In genomic region chr10:60829071-60829470, GRCm38 (mm10) we compare ENCODE assay signal across 10 mouse cellular contexts. TPM values are rescaled to one million over a fixed set of nuclear protein-coding genes. Genes with fewer than 3 reads are reported as not detected.
A peak's percentile ranks its signal among the peaks of the same experiment; 100 is the strongest.
DNase-seq lines count a peak whose midpoint lies in the region; ATAC-seq and TF ChIP-seq lines count a peak whose summit lies in the region.
"Had no signal": no experiment of that assay in that cellular context is flagged by ENCODE, and none has a peak within 500 bp of the region (broad histone marks: within the 10 kb centered on the region; RNA-seq: fewer than 3 reads in every experiment).

No protein-coding gene starts in this region.

- no peak for TF ChIP-seq EP300 in lung, postnatal 0 days (IDR thresholded peaks at IDR 0.05)

- peaks cover 32% of the 10 kb centered on the region for H3K4me1 ChIP-seq in lung, postnatal 0 days (ENCODE audit: insufficient read depth, low read depth, low read length)
- peaks cover 59% of the 10 kb centered on the region for H3K4me1 ChIP-seq in forebrain, embryonic 12.5 days
- H3K4me1 ChIP-seq in intestine, postnatal 0 days (replicated peaks; ENCODE audit: control insufficient read depth, insufficient read depth, low read length): peaks cover 6% of the 10 kb centered on the region; the same call in 1 of the 2 replicates
- peaks cover 32% of the 10 kb centered on the region for H3K4me1 ChIP-seq in stomach, embryonic 16.5 days (ENCODE audit: control insufficient read depth, insufficient read depth, low read length)

- peak overlapping the region; percentile 99 for H3K4me2 ChIP-seq in lung, postnatal 0 days (replicated peaks; ENCODE audit: low read depth, low read length)
- H3K4me2 ChIP-seq in forebrain, embryonic 12.5 days: peak overlapping the region; percentile 97
- H3K4me2 ChIP-seq in intestine, postnatal 0 days (replicated peaks; ENCODE audit: low read depth): peak overlapping the region; percentile 98
- H3K4me2 ChIP-seq in stomach, embryonic 16.5 days (ENCODE audit: low read depth, low read length): 0 out of 2 replicates have a peak overlapping the region, but pooled peaks have one; percentile 97

- H3K27me3 ChIP-seq in lung, postnatal 0 days (replicated peaks; ENCODE audit: insufficient read depth, low read length): no peaks in the 10 kb centered on the region
- peaks cover 86% of the 10 kb centered on the region for H3K27me3 ChIP-seq in forebrain, embryonic 12.5 days
- peaks cover 27% of the 10 kb centered on the region for H3K27me3 ChIP-seq in intestine, postnatal 0 days (replicated peaks; ENCODE audit: control insufficient read depth, insufficient read depth, low read length)
- peaks cover 45% of the 10 kb centered on the region for H3K27me3 ChIP-seq in stomach, embryonic 16.5 days (ENCODE audit: control insufficient read depth, insufficient read depth, low read length)

- no peak overlapping the region for H3K9ac ChIP-seq in lung, postnatal 0 days (replicated peaks; ENCODE audit: low read depth)
- no peak overlapping the region for H3K9ac ChIP-seq in forebrain, embryonic 12.5 days
- no peak overlapping the region for H3K9ac ChIP-seq in intestine, postnatal 0 days (ENCODE audit: low read depth, low read length)
- H3K9ac ChIP-seq in stomach, embryonic 16.5 days (ENCODE audit: low read length): no peak overlapping the region

- H3K36me3 ChIP-seq in lung, postnatal 0 days (ENCODE audit: insufficient read depth, low read length): no peaks in the 10 kb centered on the region
- no peaks in the 10 kb centered on the region for H3K36me3 ChIP-seq in forebrain, embryonic 12.5 days (replicated peaks)
- no peaks in the 10 kb centered on the region for H3K36me3 ChIP-seq in intestine, postnatal 0 days (ENCODE audit: control insufficient read depth, insufficient read depth)
- no peaks in the 10 kb centered on the region for H3K36me3 ChIP-seq in stomach, embryonic 16.5 days (ENCODE audit: control insufficient read depth, insufficient read depth, low read length)

- 54% methylated on average over 6 of the region's 6 CpGs for WGBS in lung, postnatal 0 days
- 27% methylated on average over 6 of the region's 6 CpGs for WGBS in forebrain, embryonic 12.5 days
- WGBS in intestine, postnatal 0 days: 73% methylated on average over 6 of the region's 6 CpGs
- WGBS in stomach, embryonic 16.5 days: 61% methylated on average over 6 of the region's 6 CpGs

- no peaks in the 10 kb centered on the region for H3K9me3 ChIP-seq in lung, postnatal 0 days (ENCODE audit: low read length)
- H3K9me3 ChIP-seq in forebrain, embryonic 12.5 days: no peaks in the 10 kb centered on the region
- no peaks in the 10 kb centered on the region for H3K9me3 ChIP-seq in intestine, postnatal 0 days (ENCODE audit: control insufficient read depth)
- no peaks in the 10 kb centered on the region for H3K9me3 ChIP-seq in stomach, embryonic 16.5 days (replicated peaks; ENCODE audit: control insufficient read depth, low read length)

- no peak overlapping the region for H3K4me3 ChIP-seq in lung, postnatal 0 days (ENCODE audit: low read depth, low read length)
- H3K4me3 ChIP-seq in forebrain, embryonic 12.5 days (replicated peaks): peak overlapping the region; percentile 68
- H3K4me3 ChIP-seq in intestine, postnatal 0 days (ENCODE audit: low read depth, low read length): peak overlapping the region; percentile 9; the same call in 1 of the 2 replicates
- H3K4me3 ChIP-seq in stomach, embryonic 16.5 days (replicated peaks; ENCODE audit: low read length): no peak overlapping the region; the same call in 1 of the 2 replicates

- DNase-seq in lung, postnatal 0 days (ENCODE audit: low spot score): no peak
- DNase-seq in lung, postnatal 10 days: no peak
- DNase-seq in left cerebral cortex, adult 8-10 months (ENCODE audit: low spot score in 2 of 2): no peak
- no peak for DNase-seq in thymus, postnatal 25 days
- no peak for DNase-seq in frontal cortex, postnatal 25 days (ENCODE audit: low spot score in 2 of 2)
- DNase-seq: embryo, embryonic 11 days; layer of hippocampus, postnatal 36 days had no signal

- H3K27ac ChIP-seq in lung, postnatal 0 days (ENCODE audit: low read length): no peak overlapping the region
- no peak overlapping the region for H3K27ac ChIP-seq in forebrain, embryonic 12.5 days
- no peak overlapping the region for H3K27ac ChIP-seq in intestine, postnatal 0 days (ENCODE audit: low read depth, low read length)
- H3K27ac ChIP-seq in stomach, embryonic 16.5 days (ENCODE audit: low read length): no peak overlapping the region

- no peak for ATAC-seq in lung, postnatal 0 days
- no peak for ATAC-seq in forebrain, embryonic 12.5 days (ENCODE audit: low FRiP score)
- no peak for ATAC-seq in intestine, postnatal 0 days
- ATAC-seq in stomach, embryonic 16.5 days (ENCODE audit: insufficient read depth, low FRiP score): no peak

- TF ChIP-seq CTCF in lung, postnatal 0 days (IDR thresholded peaks at IDR 0.05): no peak
- no peak for TF ChIP-seq CTCF in intestine, postnatal 0 days (IDR thresholded peaks at IDR 0.05; ENCODE audit: low read depth)

RNA-seq across cellular contexts. Expression of gene Unc5b, which starts 2.3 kb away (rescaled TPM):
- polyA plus RNA-seq in lung, postnatal 0 days (2015; fragmentation: Nextera tagmentation; extraction: Ambion mirVana): 3.8 and 4.3 TPM in 2 replicates
- 3.6 and 4.7 TPM in 2 replicates for polyA plus RNA-seq in forebrain, embryonic 12.5 days (2016; fragmentation: Nextera tagmentation; extraction: Ambion mirVana)
- 2.5 and 2.6 TPM in 2 replicates for polyA plus RNA-seq in intestine, postnatal 0 days (2015; fragmentation: Nextera tagmentation; extraction: Ambion mirVana)
- 3.7 and 4.0 TPM in 2 replicates for polyA plus RNA-seq in stomach, embryonic 16.5 days (2015; fragmentation: Nextera tagmentation; extraction: Ambion mirVana)
- 10 to 100 TPM; 14.5 to 16.4 (median 15.3) TPM for total RNA-seq in left cerebral cortex, adult 8-10 months (2022)

Comparison
In these comparisons a context has a peak if more than half of its experiments do, and no peak if none do; other contexts are left out.
1. H3K4me3 ChIP-seq: peak in forebrain, embryonic 12.5 days (single experiment) and intestine, postnatal 0 days (single experiment); none in lung, postnatal 0 days (single experiment) and stomach, embryonic 16.5 days (single experiment).
2. Peak in every context shown above with its lines, with median percentiles within 50 percentile points of each other: H3K4me2 ChIP-seq.